In the genomic region with DNA sequence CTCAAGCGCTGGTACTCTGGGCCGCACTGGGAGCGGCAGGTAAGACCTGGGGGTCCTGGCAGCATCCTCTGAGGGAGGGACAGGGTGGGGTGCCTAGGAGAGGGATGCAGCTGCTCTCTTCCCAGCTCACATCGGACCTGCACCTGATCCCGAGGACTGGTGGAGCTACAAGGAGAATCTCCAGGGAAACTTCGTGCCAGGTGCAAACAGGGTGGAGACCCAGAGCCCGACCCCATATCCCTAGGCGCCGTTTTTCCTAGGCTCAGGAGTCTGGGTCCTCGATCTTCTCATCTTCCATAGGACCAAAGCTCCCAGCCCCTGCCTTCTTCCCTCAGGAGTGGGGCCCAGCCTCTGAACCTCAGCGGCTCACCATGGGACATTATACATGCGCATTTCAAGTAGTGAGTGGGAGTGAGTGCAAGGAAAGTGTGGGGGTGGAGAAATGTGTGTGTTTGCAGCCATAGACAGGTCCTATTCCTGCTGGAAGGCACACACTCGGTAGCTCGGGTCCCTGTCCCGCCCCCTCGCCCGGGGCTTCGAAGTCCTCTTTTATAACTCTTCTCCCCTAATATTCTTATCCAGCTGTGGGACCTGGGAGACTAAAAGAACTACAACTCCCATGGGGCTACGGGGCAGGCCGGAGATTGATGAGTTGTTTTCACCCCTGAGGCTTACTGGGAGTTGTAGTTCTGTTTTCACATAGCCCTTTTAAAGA, we compare ENCODE assay signal across 8 mouse cellular contexts. TPM values are rescaled to one million over a fixed set of nuclear protein-coding genes. Genes with fewer than 3 reads are reported as not detected.
DNase-seq lines count a peak whose midpoint lies in the region; ATAC-seq and TF ChIP-seq lines count a peak whose summit lies in the region.

No protein-coding gene starts in this region.

- peak overlapping the region; percentile 60 for H3K9ac ChIP-seq in MEL (ENCODE audit: control insufficient read depth, low read depth, low read length, poor library complexity, severe bottlenecking)
- H3K9ac ChIP-seq in hindbrain, embryonic 14.5 days = peak overlapping the region; percentile 78

- TF ChIP-seq CTCF in MEL (IDR thresholded peaks at IDR 0.05 in 2 of 3, conservative IDR thresholded peaks at IDR 0.05 in 1 of 3; ENCODE audit: control insufficient read depth in 1 of 3, insufficient read depth in 1 of 3, low read depth in 2 of 3, low read length in 3 of 3, poor library complexity in 1 of 3, severe bottlenecking in 1 of 3) = no peak

- H3K27me3 ChIP-seq in MEL (ENCODE audit: control insufficient read depth in 1 of 2, insufficient read depth in 2 of 2, low read length in 2 of 2) = peaks cover 0 to 4% of the 10 kb centered on the region in 2 experiments; a peak in 2 of 4 replicates
- H3K27me3 ChIP-seq in hindbrain, embryonic 14.5 days (ENCODE audit: control insufficient read depth, insufficient read depth, low read length) = peaks cover 13% of the 10 kb centered on the region

- peak overlapping the region; percentile 91 for H3K4me2 ChIP-seq in hindbrain, embryonic 14.5 days (replicated peaks)

- peaks cover 0 to 6% of the 10 kb centered on the region in 2 experiments; a peak in 2 of 4 replicates for H3K4me1 ChIP-seq in MEL (ENCODE audit: control insufficient read depth in 1 of 2, insufficient read depth in 2 of 2, low read length in 2 of 2)
- H3K4me1 ChIP-seq in hindbrain, embryonic 14.5 days (replicated peaks; ENCODE audit: control insufficient read depth, insufficient read depth, low read length) = peaks cover 22% of the 10 kb centered on the region

- under 1% methylated on average over 20 of the region's 20 CpGs for WGBS in hindbrain, embryonic 14.5 days

- no peaks in the 10 kb centered on the region for H3K9me3 ChIP-seq in MEL (replicated peaks; ENCODE audit: insufficient read depth, low read length)
- H3K9me3 ChIP-seq in hindbrain, embryonic 14.5 days (ENCODE audit: control insufficient read depth, low read length) = no peaks in the 10 kb centered on the region

- TF ChIP-seq POLR2A in MEL (IDR thresholded peaks at IDR 0.05; ENCODE audit: control insufficient read depth in 1 of 2, insufficient read depth in 1 of 2, low read depth in 1 of 2, low read length in 2 of 2, poor library complexity in 1 of 2) = no peak

- DNase-seq in MEL (ENCODE audit: low read depth, low spot score) = peak; percentile 84
- DNase-seq in cerebellum, adult 9-10 months = peak; percentile 92
- peak; percentile 69 to 72 for DNase-seq in frontal cortex, postnatal 25 days (ENCODE audit: low spot score in 2 of 2)
- peak; percentile 88 for DNase-seq in hindbrain, embryonic 14.5 days (ENCODE audit: low spot score)
- DNase-seq in left cerebral cortex, adult 11 months (ENCODE audit: low spot score) = peak; percentile 87
- peak; percentile 86 for DNase-seq in lung, postnatal 25 days (ENCODE audit: low spot score)
- peak; percentile 84 to 88 for DNase-seq in right cerebral cortex, postnatal 10 days (ENCODE audit: low spot score in 2 of 2)
- no peak for DNase-seq in ovary, postnatal 14 days (ENCODE audit: low spot score)

- no peaks in the 10 kb centered on the region for H3K36me3 ChIP-seq in MEL (ENCODE audit: control insufficient read depth in 1 of 2, insufficient read depth in 2 of 2, low read length in 2 of 2)
- no peaks in the 10 kb centered on the region for H3K36me3 ChIP-seq in hindbrain, embryonic 14.5 days (replicated peaks; ENCODE audit: control insufficient read depth, insufficient read depth)

- ATAC-seq in hindbrain, embryonic 14.5 days (ENCODE audit: low FRiP score) = no peak; the same call in 1 of the 2 replicates

- peak overlapping the region; percentile 10 to 12; a peak in 2 of 4 replicates for H3K4me3 ChIP-seq in MEL (ENCODE audit: control insufficient read depth in 1 of 2, insufficient read depth in 1 of 2, low read depth in 2 of 2, low read length in 2 of 2)
- H3K4me3 ChIP-seq in hindbrain, embryonic 14.5 days (replicated peaks; ENCODE audit: low read length) = peak overlapping the region; percentile 53

- TF ChIP-seq EP300 in MEL (IDR thresholded peaks at IDR 0.05; ENCODE audit: low read depth in 1 of 2, low read length in 2 of 2) = no peak

- TF ChIP-seq RAD21 in MEL (IDR thresholded peaks at IDR 0.05; ENCODE audit: low read depth, low read length) = no peak

- no peaks in the 10 kb centered on the region; the same call in 1 of the 2 replicates for H3K79me2 ChIP-seq in MEL (ENCODE audit: control insufficient read depth, insufficient read depth, low read length, poor library complexity)

- no peak overlapping the region for H3K27ac ChIP-seq in MEL (ENCODE audit: control insufficient read depth, low read depth, low read length)
- H3K27ac ChIP-seq in hindbrain, embryonic 14.5 days = peak overlapping the region; percentile 75

TF ChIP-seq in MEL, 35 proteins besides CTCF, POLR2A, EP300 and RAD21:
- peak; percentile 69 for TF ChIP-seq SIN3A (IDR thresholded peaks at IDR 0.05; ENCODE audit: low read length)
- TF ChIP-seq MYC (IDR thresholded peaks at IDR 0.05; ENCODE audit: low read depth, low read length) = 0 out of 2 replicates have a peak, but pooled peaks have one; percentile 28
- TF ChIP-seq USF2 (IDR thresholded peaks at IDR 0.05; ENCODE audit: borderline replicate concordance in 1 of 2, insufficient read depth in 1 of 2, low read depth in 1 of 2, low read length in 2 of 2) = no peak
- TF ChIP-seq MAX (IDR thresholded peaks at IDR 0.05; ENCODE audit: low read length) = no peak
- TF ChIP-seq HCFC1 (IDR thresholded peaks at IDR 0.05; ENCODE audit: low read depth, low read length) = peak; percentile 100
- TF ChIP-seq KAT2A (conservative IDR thresholded peaks at IDR 0.05; ENCODE audit: low read depth, low read length) = peak; percentile 96

RNA-seq across cellular contexts. Expression of a gene that starts 0.8 kb away (rescaled TPM):
- total RNA-seq in MEL (2012; rRNA removed) = 0.29 and 0.77 TPM in 2 replicates
- 1 to 10 TPM in 1 of 2 experiments, not detected in 1; 1.5 TPM for polyA plus RNA-seq in MEL (2012; ENCODE audit: insufficient read depth in 1 of 2, insufficient read length in 2 of 2, low read depth in 1 of 2, low replicate concordance in 2 of 2, missing spikeins in 1 of 2)
- polyA plus RNA-seq in hindbrain, embryonic 14.5 days (2014; fragmentation: Nextera tagmentation; extraction: Ambion mirVana) = 28.2 and 29.0 TPM in 2 replicates

RNA-seq across cellular contexts. Expression of a gene that starts 4.4 kb away (rescaled TPM):
- 21.1 and 24.4 TPM in 2 replicates for total RNA-seq in MEL (2012; rRNA removed)
- polyA plus RNA-seq in MEL (2012; ENCODE audit: insufficient read depth in 1 of 2, insufficient read length in 2 of 2, low read depth in 1 of 2, low replicate concordance in 2 of 2, missing spikeins in 1 of 2) = 10 to 100 TPM in 1 of 2 experiments, not detected in 1; 22.5 TPM
- 3.5 and 3.9 TPM in 2 replicates for polyA plus RNA-seq in hindbrain, embryonic 14.5 days (2014; fragmentation: Nextera tagmentation; extraction: Ambion mirVana)

RNA-seq across cellular contexts. Expression of a gene that starts 6.3 kb away (rescaled TPM):
- not detected in 2 replicates for total RNA-seq in MEL (2012; rRNA removed)
- polyA plus RNA-seq in MEL (2012; ENCODE audit: insufficient read depth in 1 of 2, insufficient read length in 2 of 2, low read depth in 1 of 2, low replicate concordance in 2 of 2, missing spikeins in 1 of 2) = not detected
- 0.22 and 0.40 TPM in 2 replicates for polyA plus RNA-seq in hindbrain, embryonic 14.5 days (2014; fragmentation: Nextera tagmentation; extraction: Ambion mirVana)

RNA-seq across cellular contexts. Expression of a gene that starts 14.8 kb away (rescaled TPM):
- 3,210 and 3,724 TPM in 2 replicates for total RNA-seq in MEL (2012; rRNA removed)
- polyA plus RNA-seq in MEL (2012; ENCODE audit: insufficient read depth in 1 of 2, insufficient read length in 2 of 2, low read depth in 1 of 2, low replicate concordance in 2 of 2, missing spikeins in 1 of 2) = 1,000 to 10,000 TPM in 1 of 2 experiments, not detected in 1; 3,544 TPM
- polyA plus RNA-seq in hindbrain, embryonic 14.5 days (2014; fragmentation: Nextera tagmentation; extraction: Ambion mirVana) = 578 and 674 TPM in 2 replicates

RNA-seq across cellular contexts. Expression of a gene that starts 16.6 kb away (rescaled TPM):
- not detected in 2 replicates for total RNA-seq in MEL (2012; rRNA removed)
- under 1 TPM in 1 of 2 experiments, not detected in 1; 0.13 TPM for polyA plus RNA-seq in MEL (2012; ENCODE audit: insufficient read depth in 1 of 2, insufficient read length in 2 of 2, low read depth in 1 of 2, low replicate concordance in 2 of 2, missing spikeins in 1 of 2)
- polyA plus RNA-seq in hindbrain, embryonic 14.5 days (2014; fragmentation: Nextera tagmentation; extraction: Ambion mirVana) = 1.0 and 1.3 TPM in 2 replicates

Comparison
In these comparisons a context has a peak if more than half of its experiments do, and no peak if none do; other contexts are left out.
1. RNA of a gene that starts 0.8 kb away (polyA plus RNA-seq): 28.2 to 29.0 TPM in hindbrain, embryonic 14.5 days; 1.5 TPM in MEL; every median in the first group is over 10 times any median in the second.